Mouse (Mus musculus): ENCODE results near the gene Zfp358. TPM values are rescaled to one million over a fixed set of nuclear protein-coding genes. Genes with fewer than 3 reads are reported as not detected.

The Zfp358 gene
- polyA plus RNA-seq, 1 experiment from 2014 or later = 89.5 TPM

GRCm38 (mm10) chr8:3502217-3502616, 9.3 kb downstream of the Zfp358 start:
- Histone ChIP-seq H3K4me2 (replicated peaks) (no peak overlapping the region), H3K9ac (replicated peaks) (no peak overlapping the region), H3K36me3 (peaks cover 24% of the 10 kb centered on the region), H3K9me3 (no peaks in the 10 kb centered on the region), H3K27me3 (no peaks in the 10 kb centered on the region), H3K27ac (replicated peaks) (no peak overlapping the region), H3K4me3 (no peak overlapping the region), H3K4me1 (peaks cover 20% of the 10 kb centered on the region)
- WGBS = 79% methylated on average over 4 of the region's 4 CpGs
- ATAC-seq (ENCODE audit: low FRiP score, low read depth) = no peak

GRCm38 (mm10) chr8:3507979-3508754, 15.2 kb downstream of the Zfp358 start:
- H3K36me3 ChIP-seq = peaks cover 73% of the 10 kb centered on the region
- WGBS = 86% methylated on average over 6 of the region's 6 CpGs

GRCm38 (mm10) chr8:3514681-3515247, 21.8 kb downstream of the Zfp358 start:
- WGBS = 37% methylated on average over 13 of the region's 13 CpGs
- Histone ChIP-seq H3K27me3 (no peaks in the 10 kb centered on the region), H3K36me3 (peaks cover 39% of the 10 kb centered on the region), H3K4me1 (peaks cover 12% of the 10 kb centered on the region; the same call in 1 of the 2 replicates), H3K4me3 (peak overlapping the region; percentile 57), H3K9me3 (no peaks in the 10 kb centered on the region), H3K9ac (replicated peaks) (peak overlapping the region; percentile 63; the same call in 1 of the 2 replicates), H3K27ac (replicated peaks) (peak overlapping the region; percentile 31), H3K4me2 (replicated peaks) (peak overlapping the region; percentile 95)
- ATAC-seq (ENCODE audit: low FRiP score, low read depth) = no peak

More at GRCm38 (mm10) chr8:3507979-3508754, 15.2 kb downstream of the Zfp358 start:
- no peak overlapping the region for H3K27ac ChIP-seq (replicated peaks)
- no peaks in the 10 kb centered on the region for H3K27me3 ChIP-seq
- ATAC-seq (ENCODE audit: low FRiP score, low read depth) = no peak
- H3K9ac ChIP-seq (replicated peaks) = no peak overlapping the region
- no peaks in the 10 kb centered on the region for H3K9me3 ChIP-seq
- H3K4me2 ChIP-seq (replicated peaks) = no peak overlapping the region
- H3K4me3 ChIP-seq = no peak overlapping the region
- H3K4me1 ChIP-seq = no peaks in the 10 kb centered on the region

- H3K9ac ChIP-seq (replicated peaks) = peak within 1 kb of the TSS; percentile 63
- H3K9me3 ChIP-seq = no peaks in the 10 kb centered on the region
- H3K27me3 ChIP-seq = no peaks in the 10 kb centered on the region
- WGBS = under 1% methylated on average over 25 of the region's 25 CpGs
- peaks cover 12% of the 10 kb centered on the region; the same call in 1 of the 2 replicates for H3K4me1 ChIP-seq
- H3K27ac ChIP-seq (replicated peaks) = peak within 1 kb of the TSS; percentile 68
- peak within 1 kb of the TSS; percentile 95 for H3K4me2 ChIP-seq (replicated peaks)
- ATAC-seq (ENCODE audit: low FRiP score, low read depth) = peak; percentile 76
- H3K4me3 ChIP-seq = peak within 1 kb of the TSS; percentile 57
- peaks cover 35% of the 10 kb centered on the region for H3K36me3 ChIP-seq
Observed at GRCm38 (mm10) chr8:3515260-3515671, 22.3 kb downstream of the Zfp358 start, which contains the start of gene Pnpla6. TSS of gene Pnpla6 (plus strand) at chr8:3515384.

- Histone ChIP-seq H3K4me1 (peaks cover 12% of the 10 kb centered on the region; the same call in 1 of the 2 replicates), H3K9me3 (no peaks in the 10 kb centered on the region), H3K27me3 (no peaks in the 10 kb centered on the region), H3K27ac (replicated peaks) (peak overlapping the region; percentile 68), H3K36me3 (peaks cover 29% of the 10 kb centered on the region), H3K4me2 (replicated peaks) (peak overlapping the region; percentile 95), H3K9ac (replicated peaks) (peak overlapping the region; percentile 63), H3K4me3 (peak overlapping the region; percentile 57)
- under 1% methylated on average over 25 of the region's 25 CpGs for WGBS
- ATAC-seq (ENCODE audit: low FRiP score, low read depth) = peak; percentile 36
Observed at GRCm38 (mm10) chr8:3515771-3516417, 23.0 kb downstream of the Zfp358 start.

- Histone ChIP-seq H3K36me3 (peaks cover 22% of the 10 kb centered on the region), H3K4me2 (replicated peaks) (peak overlapping the region; percentile 95), H3K9ac (replicated peaks) (peak overlapping the region; percentile 63), H3K4me1 (peaks cover 12% of the 10 kb centered on the region; the same call in 1 of the 2 replicates), H3K27me3 (no peaks in the 10 kb centered on the region), H3K9me3 (no peaks in the 10 kb centered on the region), H3K27ac (replicated peaks) (peak overlapping the region; percentile 68), H3K4me3 (peak overlapping the region; percentile 57)
- peak; percentile 86 for ATAC-seq (ENCODE audit: low FRiP score, low read depth)
- WGBS = under 1% methylated on average over 36 of the region's 36 CpGs
Observed at GRCm38 (mm10) chr8:3516450-3517116, 23.6 kb downstream of the Zfp358 start.

GRCm38 (mm10) chr8:3517117-3517495, 24.2 kb downstream of the Zfp358 start:
- no peak for ATAC-seq (ENCODE audit: low FRiP score, low read depth)
- Histone ChIP-seq H3K27ac (replicated peaks) (no peak overlapping the region), H3K36me3 (peaks cover 23% of the 10 kb centered on the region; the same call in 1 of the 2 replicates), H3K27me3 (no peaks in the 10 kb centered on the region), H3K9ac (replicated peaks) (0 out of 2 replicates have a peak overlapping the region, but pooled peaks have one; percentile 28), H3K4me3 (peak overlapping the region; percentile 57), H3K4me2 (replicated peaks) (peak overlapping the region; percentile 95), H3K9me3 (no peaks in the 10 kb centered on the region), H3K4me1 (peaks cover 12% of the 10 kb centered on the region; the same call in 1 of the 2 replicates)
- WGBS = 10% methylated on average over 16 of the region's 16 CpGs

- H3K4me3 ChIP-seq = no peak overlapping the region
- no peak overlapping the region for H3K27ac ChIP-seq (replicated peaks)
- H3K4me2 ChIP-seq (replicated peaks) = no peak overlapping the region
- H3K27me3 ChIP-seq = no peaks in the 10 kb centered on the region
- no peak overlapping the region for H3K9ac ChIP-seq (replicated peaks)
- 0 out of 2 replicates have a peak, but pooled peaks cover 1% of the 10 kb centered on the region for H3K4me1 ChIP-seq
- H3K36me3 ChIP-seq = peaks cover 36% of the 10 kb centered on the region
- 90% methylated on average over 13 of the region's 13 CpGs for WGBS
- no peak for ATAC-seq (ENCODE audit: low FRiP score, low read depth)
- H3K9me3 ChIP-seq = no peaks in the 10 kb centered on the region
Observed at GRCm38 (mm10) chr8:3522007-3522697, 29.2 kb downstream of the Zfp358 start.

GRCm38 (mm10) chr8:3530816-3531215, 37.9 kb downstream of the Zfp358 start:
- no peaks in the 10 kb centered on the region for H3K9me3 ChIP-seq
- H3K9ac ChIP-seq (replicated peaks) = no peak overlapping the region
- H3K27ac ChIP-seq (replicated peaks) = no peak overlapping the region
- 92% methylated on average over 5 of the region's 5 CpGs for WGBS
- peaks cover 34% of the 10 kb centered on the region for H3K36me3 ChIP-seq
- H3K4me1 ChIP-seq = no peaks in the 10 kb centered on the region
- no peaks in the 10 kb centered on the region for H3K27me3 ChIP-seq
- H3K4me2 ChIP-seq (replicated peaks) = no peak overlapping the region
- H3K4me3 ChIP-seq = no peak overlapping the region
- ATAC-seq (ENCODE audit: low FRiP score, low read depth) = no peak

GRCm38 (mm10) chr8:3531936-3532335, 39.0 kb downstream of the Zfp358 start:
- WGBS = 97% methylated on average over 18 of the region's 18 CpGs

More at GRCm38 (mm10) chr8:3531936-3532335, 39.0 kb downstream of the Zfp358 start:
- Histone ChIP-seq H3K4me1 (no peaks in the 10 kb centered on the region), H3K4me3 (no peak overlapping the region), H3K9me3 (no peaks in the 10 kb centered on the region), H3K9ac (replicated peaks) (no peak overlapping the region), H3K36me3 (peaks cover 37% of the 10 kb centered on the region), H3K27me3 (no peaks in the 10 kb centered on the region), H3K27ac (replicated peaks) (no peak overlapping the region), H3K4me2 (replicated peaks) (no peak overlapping the region)
- ATAC-seq (ENCODE audit: low FRiP score, low read depth) = no peak
